Mouse (Mus musculus) cerebellum, adult 2 months (tissue): Measurements from ENCODE around the gene Psmb3.

Experiments
- CTCF ChIP-seq: fragments of 200-500 bp; IDR thresholded peaks from 2 replicates; pipeline ENCODE4 v1.5.1; 2011; ENCODE audit warnings: low read depth, mild to moderate bottlenecking, control low read depth, low read length, moderate library complexity, borderline replicate concordance; ENCODE audit not compliant: insufficient read depth
- POLR2A ChIP-seq: fragments of 200-500 bp; IDR thresholded peaks from 2 replicates; pipeline ENCODE4 v1.6.1; 2011; ENCODE audit warnings: low read length, control low read depth, borderline replicate concordance; ENCODE audit not compliant: insufficient read depth

- TF ChIP-seq POLR2A (no peak), CTCF (no peak)
Measured at GRCm38 (mm10) chr11:97668160-97668559, 35.0 kb upstream of the Psmb3 start.
